Mouse (Mus musculus): ENCODE results near the gene Gng4.
"Not testable (repeated sequence)": the region's sequence is repeated elsewhere in the genome, so short reads cannot be mapped to it uniquely, and the experiment has no call there.

Gng4 gene

GRCm38 (mm10) chr13:13783894-13784419 is at the start of gene Gng4:
TSS of gene Gng4 (plus strand) at chr13:13784059.
- DNase-seq (ENCODE audit: low read depth, low spot score) = peak; percentile 69

DNA sequence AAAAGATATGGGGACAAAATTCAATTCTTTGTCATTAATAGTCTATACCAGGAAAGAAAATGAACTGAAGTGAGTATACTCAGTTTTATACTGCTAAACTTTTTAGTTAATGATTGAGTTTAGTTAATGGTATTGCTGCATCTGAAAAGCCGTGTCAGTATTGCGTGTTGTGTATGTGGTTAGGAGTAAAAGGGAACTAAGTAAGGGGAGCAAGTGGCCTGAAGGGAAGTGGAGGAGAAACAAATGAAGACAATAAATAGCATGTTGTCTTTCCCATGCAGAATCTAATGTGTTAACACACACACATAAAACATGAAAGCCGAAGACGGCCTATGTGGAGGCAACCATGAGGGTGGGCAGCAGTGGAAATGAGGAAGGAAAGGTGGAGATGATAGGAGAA is 44.6 kb upstream of the Gng4 start:
- no peak for DNase-seq (ENCODE audit: low read depth, low spot score)

DNA sequence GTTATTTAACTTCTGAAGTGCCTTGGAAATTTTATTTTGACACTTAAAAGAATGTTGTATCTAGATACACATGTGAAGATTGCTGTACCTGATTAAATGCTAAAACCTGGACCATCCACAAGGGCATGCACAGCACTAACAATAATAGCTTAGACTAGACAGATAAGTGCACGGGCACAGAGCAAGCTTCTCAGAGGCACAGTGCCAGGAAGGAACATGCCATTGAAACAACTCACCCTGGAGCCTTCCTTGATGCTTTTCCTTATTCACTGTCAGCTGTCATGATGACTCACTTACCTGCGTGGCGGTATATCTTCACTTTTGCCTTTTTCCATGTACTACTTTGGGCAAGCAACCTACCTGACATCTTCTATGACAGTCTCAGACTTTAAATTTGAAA is 37.9 kb upstream of the Gng4 start:
- no peak for DNase-seq (ENCODE audit: low read depth, low spot score)

GRCm38 (mm10) chr13:13775778-13776494 is 7.9 kb upstream of the Gng4 start:
- peak; percentile 29 for DNase-seq (ENCODE audit: low read depth, low spot score)

DNA sequence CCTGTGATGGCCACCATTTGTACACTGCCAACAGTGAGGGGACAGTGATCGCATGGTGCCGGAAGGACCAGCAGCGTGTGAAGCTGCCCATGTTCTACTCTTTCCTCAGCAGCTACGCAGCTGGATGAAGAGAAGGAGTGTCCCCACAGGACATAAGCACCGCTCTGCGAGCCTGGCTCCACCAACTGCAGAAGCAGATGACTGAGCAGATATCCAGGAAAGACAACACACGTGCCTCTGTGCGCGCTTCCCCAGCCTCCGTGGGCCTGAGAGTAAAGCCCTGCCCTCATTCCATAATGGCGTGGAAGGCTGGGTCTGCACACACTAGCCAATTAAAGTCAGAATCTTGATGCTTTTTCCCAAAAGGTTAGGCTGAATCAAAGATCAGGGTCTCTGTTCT is 6.8 kb upstream of the Gng4 start:
- DNase-seq (ENCODE audit: low read depth, low spot score) = no peak

DNA sequence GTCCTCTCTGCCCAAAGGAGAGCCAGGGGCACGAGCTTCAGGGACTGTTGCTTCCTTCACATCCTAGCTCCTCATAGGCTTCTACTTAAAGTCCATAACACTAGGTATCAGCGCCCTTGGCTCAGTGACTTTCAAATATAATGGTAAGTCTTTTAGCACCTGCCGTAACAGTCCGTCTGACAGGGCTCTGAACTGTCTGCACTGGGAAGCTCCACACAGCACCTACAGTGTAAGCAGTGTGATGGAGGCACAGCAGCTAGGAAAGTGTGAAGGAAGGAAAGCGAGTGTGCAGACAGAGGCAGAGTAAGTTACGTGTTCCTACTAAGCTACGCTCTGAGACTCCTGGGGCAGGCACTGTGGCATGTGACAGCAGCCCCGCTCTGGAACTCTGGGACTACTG is 6.2 kb upstream of the Gng4 start:
- no peak for DNase-seq (ENCODE audit: low read depth, low spot score)

GRCm38 (mm10) chr13:13778837-13779458 is 4.9 kb upstream of the Gng4 start:
- DNase-seq (ENCODE audit: low read depth, low spot score) = no peak

- no peak for DNase-seq (ENCODE audit: low read depth, low spot score)
Observed at GRCm38 (mm10) chr13:13780271-13780670, 3.6 kb upstream of the Gng4 start.

GRCm38 (mm10) chr13:13781026-13781425 is 2.8 kb upstream of the Gng4 start:
- no peak for DNase-seq (ENCODE audit: low read depth, low spot score)

- no peak for DNase-seq (ENCODE audit: low read depth, low spot score)
Observed at GRCm38 (mm10) chr13:13783296-13783695, 563 bp upstream of the Gng4 start.

- peak; percentile 16 for DNase-seq (ENCODE audit: low read depth, low spot score)
Observed at GRCm38 (mm10) chr13:13784420-13784936, 619 bp downstream of the Gng4 start.

- peak; percentile 54 for DNase-seq (ENCODE audit: low read depth, low spot score)
Observed at GRCm38 (mm10) chr13:13784981-13785783, 1.3 kb downstream of the Gng4 start.

DNA sequence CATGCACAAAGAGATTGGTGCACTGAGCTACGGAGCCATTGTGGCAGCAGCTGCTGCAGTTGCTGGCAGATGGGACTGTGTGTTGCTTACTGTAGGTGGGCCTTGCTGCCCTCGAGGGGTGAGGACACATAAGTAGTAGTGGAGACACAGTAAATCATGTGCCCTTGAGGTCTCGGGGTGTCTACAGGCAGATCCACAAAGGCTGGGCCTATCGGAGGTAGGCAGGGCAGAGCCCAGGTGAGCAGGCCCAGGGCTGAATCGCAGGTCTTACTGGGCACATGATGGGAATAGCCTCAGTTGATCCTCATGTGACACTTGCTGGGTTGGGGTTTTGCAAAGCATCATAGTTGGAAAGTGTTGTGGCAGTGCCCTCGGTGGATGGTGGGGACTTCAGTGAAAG is 3.1 kb downstream of the Gng4 start:
- DNase-seq (ENCODE audit: low read depth, low spot score) = no peak

DNA sequence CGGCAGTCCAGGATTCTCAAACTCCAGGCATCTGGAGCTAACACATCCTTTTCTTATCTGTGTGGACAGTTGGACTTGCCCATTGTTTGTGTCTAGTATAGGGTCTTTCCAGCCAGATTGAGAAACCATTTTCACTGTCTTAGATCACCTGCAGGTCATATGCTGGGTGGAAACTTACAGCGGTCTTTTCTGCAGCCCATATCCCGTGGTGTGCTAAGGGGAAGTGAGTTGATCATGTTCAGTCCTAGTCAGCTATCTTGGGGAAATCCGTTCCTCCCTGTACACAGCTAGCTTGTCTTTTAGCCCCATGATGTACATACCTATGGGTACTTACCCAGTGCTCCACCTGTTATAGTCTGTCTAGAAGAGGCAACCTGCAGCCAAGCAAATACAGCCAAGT is 4.2 kb downstream of the Gng4 start:
- DNase-seq (ENCODE audit: low read depth, low spot score) = no peak

DNA sequence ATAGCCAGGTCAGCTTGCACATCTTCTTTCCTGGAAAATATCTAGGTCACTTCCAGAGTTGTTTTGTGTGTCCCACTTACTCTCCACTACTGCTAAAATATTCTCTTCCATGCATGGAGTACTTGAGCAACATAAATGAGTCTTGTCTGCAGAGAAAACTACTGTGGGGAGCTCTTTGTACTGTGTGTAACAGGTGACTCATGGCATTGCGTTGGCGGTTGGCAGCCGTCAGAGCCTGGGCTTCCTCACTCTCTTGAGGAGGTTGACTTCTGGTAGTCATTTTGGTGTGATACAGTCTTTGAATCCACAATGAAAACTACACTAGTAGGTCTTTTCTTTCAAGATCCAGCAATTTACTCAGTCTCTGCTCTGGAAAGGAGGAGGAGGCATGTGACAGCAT is 8.1 kb downstream of the Gng4 start:
- no peak for DNase-seq (ENCODE audit: low read depth, low spot score)

GRCm38 (mm10) chr13:13795166-13795832 is 11.4 kb downstream of the Gng4 start:
- no peak for DNase-seq (ENCODE audit: low read depth, low spot score)

GRCm38 (mm10) chr13:13796082-13796481 is 12.2 kb downstream of the Gng4 start:
- DNase-seq (ENCODE audit: low read depth, low spot score) = no peak

- not testable (repeated sequence) for DNase-seq (ENCODE audit: low read depth, low spot score)
Observed at GRCm38 (mm10) chr13:13797816-13798215, 14.0 kb downstream of the Gng4 start.

- no peak for DNase-seq (ENCODE audit: low read depth, low spot score)
Observed at GRCm38 (mm10) chr13:13798775-13799174, 14.9 kb downstream of the Gng4 start.

DNA sequence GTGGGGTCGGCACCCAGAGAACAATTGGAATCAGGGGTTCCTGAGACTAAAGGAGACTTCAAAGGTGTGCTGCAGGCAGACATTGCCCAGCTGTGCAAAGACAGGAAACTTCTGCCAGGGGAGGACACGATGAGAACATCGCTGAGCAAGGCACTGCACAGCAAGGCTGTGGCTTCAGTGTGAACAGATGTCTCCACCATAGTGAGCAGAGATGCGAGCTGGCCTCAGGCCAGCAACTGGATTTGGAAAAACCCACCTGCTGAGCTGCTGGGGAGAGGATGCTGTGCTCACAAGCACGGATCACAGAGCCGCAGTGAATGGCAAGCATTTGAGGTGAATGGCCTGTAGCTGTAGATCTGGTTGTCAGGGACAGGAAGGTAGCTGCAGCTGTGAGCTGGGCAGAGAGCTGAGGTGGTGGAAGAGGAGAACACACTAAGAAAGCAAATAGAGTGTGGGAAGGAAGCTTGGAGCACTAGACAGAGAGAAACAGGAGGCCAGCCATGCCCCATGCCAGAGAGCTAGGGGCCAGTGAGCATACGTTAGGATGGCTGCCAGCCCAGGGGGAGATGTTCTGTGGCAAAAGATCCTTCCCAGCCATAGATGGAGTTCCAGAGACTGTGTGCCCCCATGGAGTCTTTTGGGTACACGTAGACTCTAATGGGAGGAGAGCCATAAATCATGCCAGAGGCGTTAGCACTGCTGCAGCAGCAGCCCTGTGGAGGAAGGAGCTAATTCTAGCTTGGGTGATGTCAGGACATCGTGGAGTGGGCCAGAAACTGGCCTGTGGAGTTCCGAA is 24.7 kb downstream of the Gng4 start:
- DNase-seq (ENCODE audit: low read depth, low spot score) = peak; percentile 21

DNA sequence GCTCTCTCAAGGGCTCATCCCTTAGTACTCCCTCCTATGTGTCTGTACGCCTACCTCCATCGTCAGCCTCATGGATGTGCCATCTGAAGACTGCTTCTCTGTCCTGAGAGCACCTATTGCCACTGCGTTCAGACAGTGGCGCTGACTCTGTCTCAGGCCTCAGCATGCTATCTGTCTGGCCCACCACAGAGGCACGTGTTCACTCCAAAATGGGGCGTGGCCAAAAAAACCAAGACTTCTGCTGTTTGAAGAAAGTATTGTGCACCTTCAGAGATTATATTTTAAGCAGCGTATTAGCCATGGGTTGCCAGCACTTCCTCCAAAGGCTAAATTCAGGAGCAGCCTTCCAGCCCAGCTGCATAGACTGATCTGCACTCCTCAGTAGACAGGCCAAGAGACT is 27.0 kb downstream of the Gng4 start:
- DNase-seq (ENCODE audit: low read depth, low spot score) = no peak

All from mesoderm, embryonic 11.5 days (tissue).